Mouse (Mus musculus) midbrain, embryonic 10.5 days (tissue): ENCODE results near the gene Fam13c. TPM values are rescaled to one million over a fixed set of nuclear protein-coding genes. Genes with fewer than 3 reads are reported as not detected.

Source experiments
- DNase-seq: peaks from one replicate; pipeline ENCODE4 v3.0.0-alpha.2; 2017; ENCODE audit warnings: low spot score
- H3K27ac ChIP-seq: fragments of 300-500 bp; sonication (generic); replicated peaks from 2 replicates; pipeline ENCODE4 v1.5.1; 2016; ENCODE audit warnings: mild to moderate bottlenecking
- H3K27me3 ChIP-seq: fragments of 300-500 bp; sonication (generic); 2 replicates; pipeline ENCODE4 v1.6.1; 2016; ENCODE audit warnings: low read depth, mild to moderate bottlenecking; ENCODE audit not compliant: poor library complexity, severe bottlenecking
- H3K36me3 ChIP-seq: fragments of 300-500 bp; sonication (generic); 2 replicates; pipeline ENCODE4 v1.6.1; 2016; ENCODE audit warnings: mild to moderate bottlenecking, moderate library complexity
- H3K4me1 ChIP-seq: fragments of 300-500 bp; sonication (generic); 2 replicates; pipeline ENCODE4 v1.6.1; 2016
- H3K4me3 ChIP-seq: fragments of 300-500 bp; sonication (generic); 2 replicates; pipeline ENCODE4 v1.5.1; 2016; ENCODE audit warnings: mild to moderate bottlenecking, moderate library complexity
- H3K9me3 ChIP-seq: fragments of 300-500 bp; sonication (generic); replicated peaks from 2 replicates; pipeline ENCODE4 v1.6.1; 2016; ENCODE audit warnings: mild to moderate bottlenecking
- WGBS: fragments of 180-500 bp; shearing (Covaris S2); methylation state at CpG from one replicate; pipeline ENCODE4 v1.1.7; 2016; 5-methylcytosine and 5-hydroxymethylcytosine counted together
- polyA plus RNA-seq: library from polyadenylated mRNA; unstranded; fragments of >200 nt; fragmentation: Nextera tagmentation; extraction: Ambion mirVana; gene quantifications from 2 replicates; pipeline ENCODE4 v1.2.1, GENCODE M21; 2016

Fam13c gene
- polyA plus RNA-seq, 1 experiment from 2014 or later = 13.3 TPM

DNA sequence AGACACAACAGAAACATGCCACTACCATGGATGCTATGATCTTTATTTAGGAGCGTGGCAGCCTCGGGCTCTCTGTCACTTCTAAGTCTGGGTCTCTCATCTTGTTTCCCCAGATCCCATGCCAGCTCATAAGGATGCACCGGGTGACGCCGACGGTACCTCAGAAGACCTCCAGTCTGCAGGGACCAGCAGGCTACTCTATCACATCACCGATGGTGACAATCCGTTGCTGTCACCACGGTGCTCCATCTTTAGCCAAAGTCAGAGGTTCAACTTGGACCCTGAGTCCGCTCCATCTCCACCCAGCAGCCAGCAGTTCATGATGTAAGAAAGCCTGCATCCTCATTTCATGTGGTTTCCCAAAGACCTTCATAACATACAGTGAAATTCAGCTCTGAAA is 94.3 kb downstream of the Fam13c start:
- 97% methylated on average over 10 of the region's 10 CpGs for WGBS
- H3K27ac ChIP-seq = no peak overlapping the region
- no peaks in the 10 kb centered on the region for H3K27me3 ChIP-seq
- H3K36me3 ChIP-seq = peaks cover 46% of the 10 kb centered on the region
- no peaks in the 10 kb centered on the region for H3K9me3 ChIP-seq
- no peaks in the 10 kb centered on the region for H3K4me1 ChIP-seq
- no peak overlapping the region for H3K4me3 ChIP-seq
- DNase-seq = no peak

DNA sequence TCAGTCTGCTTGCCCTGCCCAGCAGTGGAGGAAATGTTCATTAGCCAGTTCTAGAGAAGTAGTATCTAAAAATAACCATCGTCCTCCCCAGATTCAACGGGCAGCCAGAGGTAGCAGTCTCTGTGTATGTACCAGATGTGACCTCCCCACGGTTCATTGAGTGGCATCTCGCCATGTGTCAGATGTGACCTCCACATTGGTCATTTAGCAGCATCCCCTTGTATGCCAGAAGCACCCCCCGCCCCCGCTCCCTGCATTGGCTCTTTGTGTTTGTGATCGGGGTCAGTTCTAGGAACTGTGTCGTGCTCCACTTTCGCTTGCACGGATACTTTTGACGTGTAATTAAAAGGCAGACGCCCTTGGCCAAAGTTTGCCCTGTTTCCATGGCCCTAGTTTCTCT is 95.1 kb downstream of the Fam13c start:
- WGBS = 90% methylated on average over 12 of the region's 12 CpGs
- Histone ChIP-seq H3K27me3 (no peaks in the 10 kb centered on the region), H3K4me3 (no peak overlapping the region), H3K36me3 (peaks cover 46% of the 10 kb centered on the region), H3K27ac (no peak overlapping the region), H3K9me3 (no peaks in the 10 kb centered on the region), H3K4me1 (no peaks in the 10 kb centered on the region)
- no peak for DNase-seq

DNA sequence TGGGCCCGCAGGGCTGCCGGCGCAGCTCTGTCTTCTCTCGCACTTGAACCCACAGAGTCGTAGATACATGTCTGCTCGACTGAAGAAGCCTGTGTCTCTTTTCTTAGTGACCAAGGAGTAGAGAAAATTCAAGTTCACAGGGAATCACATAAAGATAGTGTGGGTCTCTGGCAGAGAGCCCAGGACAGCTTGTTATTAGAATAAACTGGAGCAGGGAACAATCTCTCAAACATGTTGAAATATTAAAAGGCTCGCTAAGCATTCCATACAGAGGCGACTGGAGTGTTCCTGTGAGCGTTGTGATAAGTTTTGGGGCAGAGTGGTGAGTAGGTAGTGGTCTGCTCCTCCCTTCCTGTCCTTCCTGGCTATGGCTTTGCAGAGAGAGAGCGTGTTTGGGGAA is 97.4 kb downstream of the Fam13c start:
- no peaks in the 10 kb centered on the region for H3K9me3 ChIP-seq
- peaks cover 50% of the 10 kb centered on the region for H3K36me3 ChIP-seq
- no peak overlapping the region for H3K27ac ChIP-seq
- 94% methylated on average over 10 of the region's 10 CpGs for WGBS
- H3K4me1 ChIP-seq = no peaks in the 10 kb centered on the region
- no peaks in the 10 kb centered on the region for H3K27me3 ChIP-seq
- no peak overlapping the region for H3K4me3 ChIP-seq
- no peak for DNase-seq

GRCm38 (mm10) chr10:70539251-70539650 is 99.0 kb downstream of the Fam13c start:
- Histone ChIP-seq H3K4me3 (no peak overlapping the region), H3K9me3 (no peaks in the 10 kb centered on the region), H3K4me1 (no peaks in the 10 kb centered on the region), H3K27ac (no peak overlapping the region), H3K36me3 (peaks cover 59% of the 10 kb centered on the region), H3K27me3 (no peaks in the 10 kb centered on the region)
- WGBS = 94% methylated on average over 9 of the region's 9 CpGs
- no peak for DNase-seq

DNA sequence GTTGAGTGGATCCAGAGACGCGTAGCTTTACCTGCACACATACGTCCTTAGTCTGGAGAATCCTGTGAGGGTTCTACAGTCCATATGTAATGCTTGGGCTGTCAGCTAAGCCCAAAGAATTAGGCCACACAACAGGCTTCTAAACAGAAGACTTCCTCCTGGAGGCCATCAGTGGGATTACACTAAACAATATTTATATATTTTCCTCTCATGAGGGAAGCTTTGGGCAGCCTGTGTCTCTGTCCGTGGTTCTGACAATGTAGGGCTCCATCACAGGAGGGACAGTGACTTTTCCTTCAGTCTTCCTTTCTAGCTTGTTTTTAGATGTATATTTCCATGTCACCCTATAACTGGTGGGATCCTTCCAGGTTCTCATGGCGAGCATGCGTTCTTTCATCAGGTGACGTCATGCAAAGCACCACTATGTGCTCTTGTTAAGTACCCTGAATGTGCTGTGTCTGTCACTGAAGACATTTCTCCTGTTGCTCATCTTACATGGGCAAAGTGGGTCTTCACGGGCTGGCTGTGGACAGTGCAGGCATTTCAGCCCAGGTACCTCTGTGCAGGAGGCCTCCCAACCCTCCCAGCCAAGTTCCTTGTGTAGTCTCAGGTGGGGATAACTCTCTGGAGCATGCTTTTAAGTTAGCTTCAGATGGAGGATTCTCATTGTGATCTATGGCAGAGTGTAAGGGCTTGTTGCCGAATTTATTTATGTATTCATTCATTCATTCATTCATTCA is 100.3 kb downstream of the Fam13c start:
- Histone ChIP-seq H3K9me3 (no peaks in the 10 kb centered on the region), H3K36me3 (peaks cover 59% of the 10 kb centered on the region), H3K27ac (no peak overlapping the region), H3K4me3 (no peak overlapping the region), H3K4me1 (no peaks in the 10 kb centered on the region), H3K27me3 (no peaks in the 10 kb centered on the region)
- WGBS = 87% methylated on average over 9 of the region's 9 CpGs
- DNase-seq = no peak

- Histone ChIP-seq H3K4me3 (no peak overlapping the region), H3K9me3 (no peaks in the 10 kb centered on the region), H3K27me3 (no peaks in the 10 kb centered on the region), H3K36me3 (peaks cover 57% of the 10 kb centered on the region), H3K27ac (no peak overlapping the region), H3K4me1 (no peaks in the 10 kb centered on the region)
- 89% methylated on average over 6 of the region's 6 CpGs for WGBS
- no peak for DNase-seq
Observed at GRCm38 (mm10) chr10:70542857-70543256, 102.6 kb downstream of the Fam13c start.

- no peak for DNase-seq
- no peaks in the 10 kb centered on the region for H3K4me1 ChIP-seq
- no peak overlapping the region for H3K4me3 ChIP-seq
- no peaks in the 10 kb centered on the region for H3K27me3 ChIP-seq
- WGBS = 93% methylated on average over 3 of the region's 3 CpGs
- H3K9me3 ChIP-seq = no peaks in the 10 kb centered on the region
- no peak overlapping the region for H3K27ac ChIP-seq
- peaks cover 63% of the 10 kb centered on the region for H3K36me3 ChIP-seq
Observed at GRCm38 (mm10) chr10:70552531-70552930, 112.2 kb downstream of the Fam13c start.

- H3K4me1 ChIP-seq = no peaks in the 10 kb centered on the region
- DNase-seq = peak; percentile 63
- no peaks in the 10 kb centered on the region for H3K9me3 ChIP-seq
- H3K27me3 ChIP-seq = no peaks in the 10 kb centered on the region
- H3K4me3 ChIP-seq = no peak overlapping the region
- peaks cover 19% of the 10 kb centered on the region for H3K36me3 ChIP-seq
- 28% methylated on average over 3 of the region's 3 CpGs for WGBS
- no peak overlapping the region for H3K27ac ChIP-seq
Observed at GRCm38 (mm10) chr10:70563636-70564035, 123.4 kb downstream of the Fam13c start.

- Histone ChIP-seq H3K9me3 (no peaks in the 10 kb centered on the region), H3K4me1 (no peaks in the 10 kb centered on the region), H3K36me3 (no peaks in the 10 kb centered on the region), H3K4me3 (no peak overlapping the region), H3K27ac (no peak overlapping the region), H3K27me3 (no peaks in the 10 kb centered on the region)
- DNase-seq = no peak
- 83% methylated on average over 7 of the region's 7 CpGs for whole genome bisulfite sequencing
Observed at GRCm38 (mm10) chr10:70581556-70582211, 141.4 kb downstream of the Fam13c start.

DNA sequence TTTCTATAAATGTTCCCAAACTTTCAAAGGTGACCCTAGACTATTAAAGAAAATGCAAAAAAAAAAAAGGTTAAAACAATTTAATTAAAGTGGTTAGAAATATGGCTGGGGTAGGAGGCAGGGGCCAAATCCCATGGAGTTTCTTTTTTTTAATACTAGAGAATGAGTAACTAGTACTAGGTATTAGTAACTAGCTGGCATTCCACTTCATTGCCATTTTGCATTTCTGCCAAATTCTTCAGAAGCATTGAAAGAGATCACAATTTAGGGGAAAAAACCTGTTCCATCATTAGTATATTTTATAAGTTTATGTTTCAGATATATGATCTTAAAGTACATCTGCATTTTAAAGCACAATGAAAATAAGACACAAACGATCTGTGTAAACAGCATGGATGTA is 143.9 kb downstream of the Fam13c start:
- H3K27me3 ChIP-seq = no peaks in the 10 kb centered on the region
- 93% methylated on average over 1 of the region's 1 CpGs for WGBS

GRCm38 (mm10) chr10:70586876-70587405 is 146.7 kb downstream of the Fam13c start:
- Histone ChIP-seq H3K9me3 (no peaks in the 10 kb centered on the region), H3K36me3 (no peaks in the 10 kb centered on the region), H3K4me1 (peaks cover 10% of the 10 kb centered on the region), H3K27me3 (no peaks in the 10 kb centered on the region), H3K4me3 (no peak overlapping the region), H3K27ac (no peak overlapping the region)
- DNase-seq = no peak
- 86% methylated on average over 3 of the region's 3 CpGs for WGBS

More for the DNA sequence above, 143.9 kb downstream of the Fam13c start:
- no peak overlapping the region for H3K4me3 ChIP-seq
- H3K4me1 ChIP-seq = peaks cover 10% of the 10 kb centered on the region
- no peak for DNase-seq
- H3K9me3 ChIP-seq = no peaks in the 10 kb centered on the region
- no peaks in the 10 kb centered on the region for H3K36me3 ChIP-seq
- no peak overlapping the region for H3K27ac ChIP-seq

GRCm38 (mm10) chr10:70594007-70594406 is 153.7 kb downstream of the Fam13c start:
- peak; percentile 26 for DNase-seq
- 42% methylated on average over 1 of the region's 1 CpGs for WGBS
- Histone ChIP-seq H3K36me3 (no peaks in the 10 kb centered on the region), H3K4me3 (no peak overlapping the region), H3K4me1 (peaks cover 19% of the 10 kb centered on the region), H3K27me3 (peaks cover 13% of the 10 kb centered on the region; the same call in 1 of the 2 replicates), H3K27ac (no peak overlapping the region), H3K9me3 (no peaks in the 10 kb centered on the region)

DNA sequence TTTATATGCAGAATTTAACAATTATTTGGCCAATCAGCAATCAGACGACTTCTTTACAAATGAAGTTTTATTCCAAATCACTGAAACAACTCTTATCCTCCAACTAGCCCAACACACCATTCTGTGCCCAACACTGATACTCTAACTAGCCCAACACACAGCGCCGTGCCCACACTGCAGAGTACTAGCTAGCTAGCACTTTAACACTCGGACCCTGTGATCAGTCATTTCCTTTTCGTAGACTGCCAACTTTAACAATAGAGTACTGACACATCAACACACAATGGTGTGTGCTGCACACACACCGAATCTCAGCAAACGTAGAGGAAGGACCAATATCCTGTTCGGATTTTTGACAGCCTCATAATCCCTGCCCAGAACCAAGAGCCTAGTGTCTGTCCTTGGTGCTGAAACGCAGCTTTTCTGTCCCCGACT is 157.8 kb downstream of the Fam13c start:
- no peak for DNase-seq
- WGBS = 21% methylated on average over 10 of the region's 10 CpGs
- H3K27ac ChIP-seq = peak overlapping the region; percentile 87; the same call in 1 of the 2 replicates

More for the DNA sequence above, 157.8 kb downstream of the Fam13c start:
- Histone ChIP-seq H3K9me3 (no peaks in the 10 kb centered on the region), H3K27me3 (peaks cover 46% of the 10 kb centered on the region), H3K36me3 (no peaks in the 10 kb centered on the region), H3K4me3 (peak overlapping the region; percentile 81), H3K4me1 (peaks cover 30% of the 10 kb centered on the region)
